Mouse (Mus musculus) ES-Bruce4 (cell line): Measurements from ENCODE around the gene Acot13. TPM values are rescaled to one million over a fixed set of nuclear protein-coding genes. Genes with fewer than 3 reads are reported as not detected.

Experiments used
- H3K27ac ChIP-seq: 2 replicates; pipeline ENCODE4 v1.5.1; 2012; ENCODE audit warnings: low read length, inconsistent platforms; ENCODE audit not compliant: insufficient read depth
- H3K27me3 ChIP-seq: 2 replicates; pipeline ENCODE4 v1.6.1; 2012; ENCODE audit warnings: mild to moderate bottlenecking, low read length, inconsistent platforms; ENCODE audit not compliant: control insufficient read depth, poor library complexity, insufficient read depth, severe bottlenecking
- H3K36me3 ChIP-seq: 2 replicates; pipeline ENCODE4 v1.6.1; 2012; ENCODE audit warnings: inconsistent platforms, mild to moderate bottlenecking, low read length, moderate library complexity; ENCODE audit not compliant: control insufficient read depth, poor library complexity, insufficient read depth, severe bottlenecking
- H3K4me1 ChIP-seq: one replicate; pipeline ENCODE4 v1.8.1; 2011; ENCODE audit warnings: low read length; ENCODE audit not compliant: control insufficient read depth, insufficient read depth
- H3K4me3 ChIP-seq: 2 replicates; pipeline ENCODE4 v1.5.1; 2011; ENCODE audit warnings: low read depth, mild to moderate bottlenecking, low read length
- H3K9ac ChIP-seq: 2 replicates; pipeline ENCODE4 v1.6.1; 2012; ENCODE audit warnings: low read depth, mild to moderate bottlenecking, inconsistent platforms; ENCODE audit not compliant: poor library complexity, severe bottlenecking
- H3K9me3 ChIP-seq: replicated peaks from 2 replicates; pipeline ENCODE4 v1.6.1; 2012; ENCODE audit warnings: mild to moderate bottlenecking, low read length, inconsistent platforms; ENCODE audit not compliant: control insufficient read depth, poor library complexity, insufficient read depth, severe bottlenecking
- CTCF ChIP-seq: IDR thresholded peaks from one replicate; pipeline ENCODE4 v1.8.1; 2011; ENCODE audit warnings: low read depth, low read length
- EP300 ChIP-seq: IDR thresholded peaks from 2 replicates; pipeline ENCODE4 v1.6.1; 2011; ENCODE audit warnings: low read depth, low read length; ENCODE audit not compliant: insufficient read depth
- POLR2A ChIP-seq: IDR thresholded peaks from one replicate; pipeline ENCODE4 v1.8.1; 2011; ENCODE audit warnings: low read length; ENCODE audit not compliant: insufficient read depth
- polyA plus RNA-seq: library from polyadenylated mRNA; stranded (reverse); fragments of >200 nt; gene quantifications from 2 replicates; pipeline ENCODE4 v1.2.4, GENCODE M21; 2011; ENCODE audit warnings: low read depth; ENCODE audit not compliant: missing spikeins, insufficient read depth, insufficient read length

Acot13 gene
- polyA plus RNA-seq, 1 experiment: 93.1 TPM

DNA sequence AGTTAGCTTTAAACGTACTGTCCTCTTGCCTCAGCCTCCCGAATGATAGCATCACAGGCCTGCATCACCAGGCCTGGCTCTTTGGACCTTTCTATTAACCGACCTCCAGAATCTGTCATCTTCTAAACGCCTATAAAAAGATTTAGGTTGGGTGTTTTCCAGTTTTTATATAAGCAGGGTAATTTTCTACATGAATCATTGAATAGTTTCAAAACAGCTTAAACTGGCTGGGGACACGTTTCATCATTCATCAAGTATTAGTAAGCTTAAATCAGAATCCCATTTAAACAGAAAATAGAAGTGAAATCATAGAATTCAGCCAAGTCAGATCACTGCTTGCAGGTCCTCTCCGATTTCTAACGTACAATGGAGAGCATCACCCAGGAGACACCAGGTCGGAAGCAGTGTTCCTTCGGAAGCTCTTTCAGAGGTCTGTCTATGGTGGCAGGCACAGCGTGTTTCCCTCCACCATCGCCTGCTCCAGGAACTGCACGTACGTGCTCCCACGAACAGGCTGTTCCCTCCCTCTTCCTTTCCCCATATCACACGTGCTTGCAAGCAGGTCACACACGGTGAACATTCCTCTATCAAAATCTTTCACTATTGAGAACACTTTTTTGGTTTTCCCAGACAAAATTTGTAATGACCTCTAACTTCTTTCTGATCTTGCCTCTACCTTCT is 8.5 kb downstream of the Acot13 start:
- H3K27me3 ChIP-seq: no peaks in the 10 kb centered on the region
- TF ChIP-seq CTCF (no peak), POLR2A (no peak), EP300 (no peak)
- H3K9ac ChIP-seq: no peak overlapping the region
- no peak overlapping the region for H3K27ac ChIP-seq
- H3K9me3 ChIP-seq: no peaks in the 10 kb centered on the region
- no peak overlapping the region for H3K4me3 ChIP-seq
- no peaks in the 10 kb centered on the region for H3K4me1 ChIP-seq
- H3K36me3 ChIP-seq: 0 out of 2 replicates have a peak, but pooled peaks cover 2% of the 10 kb centered on the region

- no peaks in the 10 kb centered on the region for H3K4me1 ChIP-seq
- H3K27ac ChIP-seq: no peak overlapping the region
- no peaks in the 10 kb centered on the region for H3K9me3 ChIP-seq
- no peak overlapping the region for H3K4me3 ChIP-seq
- no peaks in the 10 kb centered on the region for H3K27me3 ChIP-seq
- TF ChIP-seq POLR2A: no peak
- no peak for TF ChIP-seq CTCF
- TF ChIP-seq EP300: no peak
- peaks cover 4% of the 10 kb centered on the region for H3K36me3 ChIP-seq
- no peak overlapping the region for H3K9ac ChIP-seq
Observed at GRCm38 (mm10) chr13:24819931-24820330, 11.4 kb downstream of the Acot13 start.

DNA sequence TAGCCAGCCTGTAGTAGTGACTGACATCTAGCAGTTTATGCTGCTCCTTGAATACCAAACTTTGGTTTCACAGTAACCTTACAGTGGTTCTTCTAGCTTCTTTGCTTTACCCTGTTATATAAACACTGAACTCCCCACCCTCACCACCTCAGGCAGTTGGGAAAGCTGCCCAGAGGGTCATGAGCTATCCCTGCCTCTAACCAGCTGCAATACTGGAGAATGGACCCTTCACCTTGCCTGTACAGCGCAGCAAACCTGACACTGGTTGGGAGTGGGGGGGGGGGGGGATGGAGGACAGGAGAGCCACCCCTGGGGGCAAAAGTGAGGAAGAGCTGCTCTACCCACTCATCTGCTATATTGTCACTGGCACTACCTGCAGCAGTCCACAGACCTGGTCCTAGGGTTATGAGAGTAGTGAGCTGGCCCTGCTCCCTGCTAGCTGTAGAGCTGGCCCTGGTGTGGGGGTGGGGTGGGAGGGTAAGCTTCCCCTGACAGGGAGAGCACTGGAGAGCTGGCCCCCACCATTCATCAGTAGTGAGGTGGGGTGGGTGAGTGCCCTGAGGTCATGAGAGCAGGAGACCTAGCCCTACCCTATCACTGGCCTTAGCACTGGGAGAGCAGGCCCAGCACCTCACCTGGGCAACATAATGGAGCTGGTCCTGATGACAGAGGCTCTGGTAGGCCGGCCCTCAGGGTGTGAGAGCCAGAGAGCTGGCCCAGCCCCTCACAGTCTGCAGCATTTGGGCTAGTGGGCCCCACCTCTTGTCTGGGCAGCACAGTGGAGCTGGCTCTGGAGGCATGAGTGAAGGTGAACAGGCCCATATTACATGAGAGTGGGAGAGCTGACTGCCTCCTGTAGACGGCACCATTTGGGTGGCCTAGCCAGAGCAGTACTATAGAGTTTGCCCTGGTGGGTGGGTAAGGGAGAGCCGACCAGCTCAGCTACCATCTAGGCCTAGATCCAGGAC is 14.9 kb downstream of the Acot13 start:
- H3K27me3 ChIP-seq: no peaks in the 10 kb centered on the region
- no peak overlapping the region for H3K27ac ChIP-seq
- H3K9me3 ChIP-seq: no peaks in the 10 kb centered on the region
- H3K9ac ChIP-seq: no peak overlapping the region
- H3K4me1 ChIP-seq: no peaks in the 10 kb centered on the region
- no peak overlapping the region for H3K4me3 ChIP-seq
- no peak for TF ChIP-seq POLR2A
- TF ChIP-seq EP300: no peak
- TF ChIP-seq CTCF: no peak
- H3K36me3 ChIP-seq: peaks cover 22% of the 10 kb centered on the region

DNA sequence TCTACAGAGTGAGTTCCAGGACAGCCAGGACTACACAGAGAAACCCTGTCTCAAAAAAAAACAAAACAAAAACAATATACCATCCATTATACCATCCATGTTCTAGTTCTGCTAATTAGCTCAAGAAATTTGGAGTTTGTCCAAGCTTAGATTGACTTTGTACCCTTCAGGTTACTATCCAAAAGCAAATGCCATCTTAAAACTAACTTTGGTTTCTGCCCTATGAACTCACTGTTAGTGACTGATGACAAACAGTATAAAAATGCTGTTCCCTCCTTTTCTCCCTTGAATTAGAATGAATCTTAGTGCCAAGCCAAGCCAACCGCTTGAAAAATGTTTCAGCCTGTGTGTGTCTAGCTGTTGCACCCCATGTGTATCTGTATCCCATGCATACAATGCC is 16.7 kb downstream of the Acot13 start:
- Histone ChIP-seq H3K4me1 (no peaks in the 10 kb centered on the region), H3K27ac (no peak overlapping the region), H3K4me3 (no peak overlapping the region), H3K27me3 (no peaks in the 10 kb centered on the region), H3K36me3 (peaks cover 36% of the 10 kb centered on the region), H3K9ac (no peak overlapping the region), H3K9me3 (no peaks in the 10 kb centered on the region)
- TF ChIP-seq POLR2A (no peak), CTCF (no peak), EP300 (no peak)

GRCm38 (mm10) chr13:24812521-24812920 is 18.8 kb downstream of the Acot13 start:
- Histone ChIP-seq H3K9ac (no peak overlapping the region), H3K36me3 (peaks cover 46% of the 10 kb centered on the region)

GRCm38 (mm10) chr13:24806079-24806478 is 25.3 kb downstream of the Acot13 start:
- Histone ChIP-seq H3K27ac (no peak overlapping the region), H3K4me1 (no peaks in the 10 kb centered on the region), H3K9me3 (no peaks in the 10 kb centered on the region), H3K27me3 (no peaks in the 10 kb centered on the region), H3K4me3 (no peak overlapping the region), H3K9ac (no peak overlapping the region), H3K36me3 (peaks cover 55% of the 10 kb centered on the region)
- TF ChIP-seq POLR2A: no peak
- TF ChIP-seq CTCF: no peak
- no peak for TF ChIP-seq EP300

More at GRCm38 (mm10) chr13:24812521-24812920, 18.8 kb downstream of the Acot13 start:
- Histone ChIP-seq H3K27ac (no peak overlapping the region), H3K9me3 (no peaks in the 10 kb centered on the region), H3K4me1 (no peaks in the 10 kb centered on the region), H3K27me3 (no peaks in the 10 kb centered on the region), H3K4me3 (no peak overlapping the region)
- TF ChIP-seq POLR2A: no peak
- TF ChIP-seq CTCF: no peak
- TF ChIP-seq EP300: no peak
